Mouse (Mus musculus) heart, adult 10 weeks (tissue): ENCODE measurements around the gene Lrrc15. TPM values are rescaled to one million over a fixed set of nuclear protein-coding genes. Genes with fewer than 3 reads are reported as not detected.

ENCODE experiments used
- polyA plus RNA-seq: library from polyadenylated mRNA; stranded (reverse); fragments of 350-450 nt; fragmentation: Illumina TruSeq; extraction: RNeasy Lipid Tissue Mini Kit (QIAGEN cat#74804); gene quantifications from one replicate; pipeline ENCODE4 v1.2.3, GENCODE M21; 2014; ENCODE audit warnings: low read depth, low replicate concordance

Gene Lrrc15
- not detected for polyA plus RNA-seq

DNA sequence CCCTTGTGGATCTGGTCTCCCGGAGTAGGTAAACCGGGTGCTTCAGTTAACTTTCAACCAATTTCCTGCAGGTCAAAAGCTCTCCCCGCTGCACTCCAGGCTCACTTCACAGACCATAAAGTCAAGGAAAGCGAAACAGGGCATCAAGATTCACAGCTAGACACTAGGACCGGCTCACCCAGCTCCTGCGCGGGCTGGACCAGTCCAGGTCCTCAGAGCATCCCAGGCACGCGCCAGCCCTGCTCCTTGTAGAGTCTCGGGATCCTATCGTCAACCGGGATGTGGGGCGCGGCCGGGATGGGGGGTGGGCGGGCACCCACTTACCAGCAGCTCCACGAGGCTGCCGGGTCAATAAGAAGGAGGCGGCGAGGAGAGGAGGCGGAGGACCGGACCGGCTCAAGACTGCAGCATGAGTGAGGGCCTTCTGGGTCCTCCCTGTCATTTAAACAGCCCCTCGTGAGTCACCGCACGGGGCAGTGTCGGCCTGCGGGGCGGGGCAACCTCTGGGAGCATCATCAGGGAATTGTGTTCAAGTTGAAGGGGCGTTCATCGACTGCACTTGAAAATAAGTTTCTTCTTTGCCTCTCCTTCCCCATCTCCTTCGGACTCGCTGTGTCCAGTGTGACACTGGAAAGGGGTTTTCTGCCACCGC, at the start of gene Lrrc15:
TSS of gene Lrrc15 (minus strand) at position 413 of the 652 bp plus-strand sequence.

DNA sequence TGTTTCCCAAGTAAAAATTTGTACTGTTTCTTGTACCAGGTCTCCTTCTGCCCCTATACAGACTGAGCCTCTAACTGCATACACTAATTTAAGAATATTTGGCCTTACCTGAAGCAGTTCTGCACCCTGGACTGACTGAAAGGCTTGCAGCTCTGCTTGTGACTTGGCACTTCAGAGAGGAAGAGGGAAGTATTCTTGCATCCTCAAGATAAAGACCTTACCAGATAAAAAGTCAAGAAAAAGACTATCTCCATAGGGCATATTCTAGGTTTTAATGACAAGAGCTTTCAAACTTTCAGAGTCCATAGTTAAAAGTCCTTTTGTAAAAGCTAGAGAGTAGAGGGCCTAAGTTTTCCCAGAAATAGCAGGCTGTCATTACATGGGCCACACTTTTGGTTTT, 27.6 kb upstream of the Lrrc15 start, which contains the start of gene Gp5:
TSS of gene Gp5 (minus strand) at position 133 of the 400 bp plus-strand sequence.

DNA sequence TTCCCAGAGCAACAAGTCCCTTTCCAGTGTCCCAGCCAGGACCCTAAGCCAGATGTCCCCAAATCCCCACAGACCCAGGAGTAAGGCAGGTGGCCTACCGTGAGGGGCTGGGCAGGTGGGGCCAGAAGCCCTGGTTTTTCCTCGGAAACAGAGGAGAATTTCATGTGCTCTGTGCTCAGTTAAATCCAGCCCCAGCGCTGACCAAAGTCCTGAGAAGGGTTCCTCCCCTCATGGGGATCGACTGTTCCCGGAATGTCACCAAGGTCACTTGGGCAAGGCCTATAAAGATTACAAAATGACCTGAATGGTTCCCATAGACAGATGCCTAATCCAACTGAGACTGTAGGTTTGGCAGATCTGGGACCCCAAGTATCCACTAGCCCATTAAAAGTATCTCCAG, 15.7 kb downstream of the Lrrc15 start, which contains the start of gene Cpn2:
TSS of gene Cpn2 (minus strand) at position 141 of the 400 bp plus-strand sequence.

Other genes starting within 250 kb of the Lrrc15 start
- gene Hes1, start 218.9 kb downstream of the Lrrc15 start, polyA plus RNA-seq, result 24.8 TPM
- 0.08 TPM for gene Cpn2, start 15.8 kb downstream of the Lrrc15 start, polyA plus RNA-seq
- gene Gp5, start 27.5 kb upstream of the Lrrc15 start, polyA plus RNA-seq, result not detected
- 18.5 TPM for gene Atp13a3, start 122.7 kb upstream of the Lrrc15 start, polyA plus RNA-seq